Mouse (Mus musculus): ENCODE data around the gene Arsb.

DNA sequence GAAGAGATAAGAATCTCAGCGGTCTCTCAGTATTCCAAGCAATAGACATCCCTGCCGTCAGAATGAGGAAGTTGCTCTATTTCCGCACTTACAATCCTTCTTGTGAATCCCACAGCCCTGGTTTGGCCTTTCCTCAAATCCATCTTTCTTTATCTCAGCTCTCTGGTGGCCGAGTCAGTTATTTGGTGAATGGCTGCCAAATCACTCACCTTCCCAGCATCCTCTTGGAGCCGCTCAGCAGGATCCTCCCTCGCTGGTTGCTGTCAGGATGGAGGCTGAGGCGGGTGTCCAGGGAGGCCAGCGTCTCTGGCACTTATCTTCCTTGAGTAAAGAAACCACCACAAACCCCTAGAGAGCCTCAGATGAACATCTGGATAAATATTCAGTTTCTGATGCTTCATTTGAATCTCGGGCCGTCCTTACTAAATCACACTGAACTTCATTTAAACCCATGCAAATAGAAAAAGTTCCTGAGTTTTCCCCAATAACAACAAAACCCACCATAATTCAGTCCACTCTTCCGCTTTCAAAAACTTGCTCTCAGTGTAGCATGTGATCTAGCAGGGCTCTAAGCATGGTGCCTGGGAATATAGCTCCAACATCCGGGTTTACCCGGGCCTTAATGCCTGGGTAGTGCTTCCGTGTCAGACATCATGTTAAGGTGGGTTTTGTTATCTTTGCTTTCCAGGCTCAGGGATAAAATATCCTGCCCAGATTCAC lies 81.1 kb downstream of the Arsb start:
- TF ChIP-seq CTCF (IDR thresholded peaks at IDR 0.05; ENCODE audit: insufficient read depth, low read depth, low read length) (no peak), POLR2A (IDR thresholded peaks at IDR 0.05; ENCODE audit: insufficient read depth, low read depth, low read length) (no peak)
